Mouse (Mus musculus) small intestine, adult 2 months (tissue): ENCODE results near the gene Fhad1.

ENCODE experiments used
- CTCF ChIP-seq: fragments of 200-500 bp; IDR thresholded peaks from 2 replicates; pipeline ENCODE4 v1.5.1; 2012; ENCODE audit warnings: low read depth, mild to moderate bottlenecking, control low read depth, inconsistent platforms, low read length, moderate library complexity, mixed read lengths; ENCODE audit not compliant: insufficient replicate concordance, insufficient read length; ENCODE audit errors: extremely low read depth
- POLR2A ChIP-seq: fragments of 200-500 bp; IDR thresholded peaks from 2 replicates; pipeline ENCODE4 v1.6.1; 2012; ENCODE audit warnings: low read depth, mild to moderate bottlenecking, control low read depth, inconsistent platforms, low read length, moderate library complexity

DNA sequence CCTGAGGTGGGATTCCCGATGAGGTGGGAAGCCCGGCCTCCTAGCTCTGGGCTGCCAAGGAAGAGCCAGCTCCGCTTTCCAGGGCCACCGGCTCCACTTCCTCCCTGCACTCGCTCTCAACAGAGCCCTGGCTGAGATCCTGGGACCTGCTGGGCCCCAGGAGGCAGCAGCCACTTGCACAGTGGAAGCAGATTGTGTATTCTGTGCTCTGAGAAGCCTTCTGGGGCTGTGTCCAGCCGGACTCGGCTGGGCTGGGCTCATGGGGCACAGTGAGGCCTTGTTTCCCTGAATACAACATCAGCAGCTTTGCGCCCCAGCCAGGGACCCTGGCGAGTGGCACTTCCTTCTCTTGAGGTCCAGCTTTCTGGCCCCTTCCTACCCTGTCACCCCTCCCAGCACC, 143.0 kb downstream of the Fhad1 start:
- TF ChIP-seq CTCF: no peak
- TF ChIP-seq POLR2A: no peak
